Mouse (Mus musculus): ENCODE data around the gene Morf4l1.

DNA sequence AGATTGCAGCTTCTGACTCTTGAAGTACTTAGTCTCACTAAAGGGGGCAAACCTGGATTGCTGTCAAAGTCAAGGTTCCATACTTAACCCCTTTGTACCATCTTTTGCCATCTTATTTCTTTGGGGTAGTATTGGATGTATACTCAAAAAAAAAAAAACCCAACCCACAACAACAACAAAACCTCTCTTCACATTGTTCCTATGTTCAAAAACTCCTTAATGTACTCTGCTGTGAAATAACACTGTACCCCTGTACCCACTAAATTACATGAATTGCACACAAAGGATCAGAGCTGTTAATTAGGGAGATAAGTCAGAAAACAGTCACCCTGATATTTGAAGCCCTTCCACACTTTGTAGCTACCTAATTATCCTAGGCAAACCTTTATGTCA lies 730 bp upstream of the Morf4l1 start:
- TF ChIP-seq CTCF (IDR thresholded peaks at IDR 0.05; ENCODE audit: low read depth, low read length), result no peak
- TF ChIP-seq POLR2A (IDR thresholded peaks at IDR 0.05; ENCODE audit: borderline replicate concordance, low read depth, low read length), result no peak

Data from bone marrow macrophage, adult 2 months (primary cell).